ENCODE assay signal across 8 mouse cellular contexts in genomic region chr1:182982995-182983394, GRCm38 (mm10). TPM values are rescaled to one million over a fixed set of nuclear protein-coding genes. Genes with fewer than 3 reads are reported as not detected.
A peak's percentile ranks its signal among the peaks of the same experiment; 100 is the strongest.
DNase-seq lines count a peak whose midpoint lies in the region; ATAC-seq lines count a peak whose summit lies in the region.

No protein-coding gene starts in this region.

- H3K36me3 ChIP-seq in midbrain, embryonic 11.5 days (ENCODE audit: control insufficient read depth, insufficient read depth, low read length): no peaks in the 10 kb centered on the region

- H3K27ac ChIP-seq in midbrain, embryonic 11.5 days (ENCODE audit: low read depth, low read length): no peak overlapping the region

- H3K9me3 ChIP-seq in midbrain, embryonic 11.5 days (ENCODE audit: control insufficient read depth, low read length): no peaks in the 10 kb centered on the region

- peak; percentile 92 for DNase-seq in adrenal gland, adult 8-10 months
- DNase-seq in embryo, embryonic 11.5 days (ENCODE audit: low read depth, low spot score): peak; percentile 93
- DNase-seq in heart, adult 11 months: peak; percentile 99
- DNase-seq in kidney, adult 11 months: peak; percentile 70
- DNase-seq in left cerebral cortex, postnatal 4 days: peak; percentile 94
- DNase-seq in midbrain, embryonic 11.5 days (ENCODE audit: low spot score, missing footprints): peak; percentile 99
- DNase-seq in right cerebral cortex, postnatal 4 days: peak; percentile 93
- DNase-seq in yolk sac, embryonic 10.5 days (ENCODE audit: low spot score): peak; percentile 90

- peak; percentile 99 for ATAC-seq in midbrain, embryonic 11.5 days (ENCODE audit: low FRiP score)

- H3K4me1 ChIP-seq in midbrain, embryonic 11.5 days (ENCODE audit: control insufficient read depth, insufficient read depth, low read length): 0 out of 2 replicates have a peak, but pooled peaks cover 4% of the 10 kb centered on the region

- H3K9ac ChIP-seq in midbrain, embryonic 11.5 days (ENCODE audit: low read length): peak overlapping the region; percentile 70

- intact Hi-C loops in left cerebral cortex, postnatal 4 days (cut with DNase I): no loop called here

- 1% methylated on average over 13 of the region's 15 CpGs for WGBS in midbrain, embryonic 11.5 days

- no peaks in the 10 kb centered on the region for H3K27me3 ChIP-seq in midbrain, embryonic 11.5 days (ENCODE audit: control insufficient read depth, insufficient read depth, low read length)

- peak overlapping the region; percentile 30 for H3K4me3 ChIP-seq in midbrain, embryonic 11.5 days (ENCODE audit: low read depth, low read length)

- H3K4me2 ChIP-seq in midbrain, embryonic 11.5 days: peak overlapping the region; percentile 55

RNA-seq across cellular contexts. Expression of gene Tlr5, which starts 28.4 kb away (rescaled TPM):
- 1 to 10 TPM in 1 of 4 experiments, under 1 TPM in 3; 0.61 to 2.5 (median 0.73) TPM for total RNA-seq in adrenal gland, adult 8-10 months (2022)
- total RNA-seq in left cerebral cortex, postnatal 4 days (2021): under 1 TPM; 0.46 to 0.54 TPM
- 0.57 and 0.79 TPM in 2 replicates for polyA plus RNA-seq in midbrain, embryonic 11.5 days (2014; fragmentation: Nextera tagmentation; extraction: Ambion mirVana)
